In genomic region chr2:23040001-23040646, GRCm38 (mm10) we compare ENCODE assay signal across 7 mouse cellular contexts. TPM values are rescaled to one million over a fixed set of nuclear protein-coding genes. Genes with fewer than 3 reads are reported as not detected.
A peak's percentile ranks its signal among the peaks of the same experiment; 100 is the strongest.
DNase-seq lines count a peak whose midpoint lies in the region; ATAC-seq lines count a peak whose summit lies in the region.

TSS of gene Abi1 (minus strand) at chr2:23040241.

- peak; percentile 94 to 98 for DNase-seq in adrenal gland, adult (ENCODE audit: inconsistent age in 2 of 2, low spot score in 1 of 2)
- DNase-seq in embryo, embryonic 10 days (ENCODE audit: low spot score): peak; percentile 98
- peak; percentile 82 for DNase-seq in gastrocnemius, postnatal 10 days
- peak; percentile 98 for DNase-seq in induced T-regulatory cell, adult 2 months (ENCODE audit: low read depth)
- peak; percentile 93 to 95 for DNase-seq in left cerebral cortex, adult 9 months (ENCODE audit: low spot score in 2 of 2)
- peak; percentile 91 to 94 for DNase-seq in right cerebral cortex, postnatal 36 days (ENCODE audit: low spot score in 2 of 2)

- peak; percentile 82 for ATAC-seq in megakaryocyte progenitor cell, adult 5-6 weeks (replicated peaks; ENCODE audit: poor library complexity)

RNA-seq across cellular contexts. Expression of gene Abi1, which starts in this region (rescaled TPM):
- total RNA-seq in gastrocnemius, postnatal 10 days (2021): 10 to 100 TPM; 28.6 to 34.7 TPM
- total RNA-seq in megakaryocyte progenitor cell, adult 5-6 weeks (2015): 82.2 and 84.2 TPM in 2 replicates
- total RNA-seq in megakaryocyte progenitor cell, adult 5-6 weeks (2017): 90.0 and 111 TPM in 2 replicates

Comparison
In these comparisons a context has a peak if more than half of its experiments do, and no peak if none do; other contexts are left out.
1. Peak in every context shown above with its lines: DNase-seq and ATAC-seq.